Mouse (Mus musculus) C2C12 (cell line): ENCODE data around the gene Tnfaip2.

ENCODE experiments used
- CTCF ChIP-seq: IDR thresholded peaks from one replicate; pipeline ENCODE4 v1.5.1; 2011; ENCODE audit not compliant: control insufficient read depth, insufficient read depth, insufficient read length
- MYOD1 ChIP-seq: IDR thresholded peaks from one replicate; pipeline ENCODE4 v1.6.1; 2011; ENCODE audit warnings: low read depth; ENCODE audit not compliant: control insufficient read depth, insufficient read length

GRCm38 (mm10) chr12:111411631-111412355 is 30.5 kb upstream of the Tnfaip2 start:
- TF ChIP-seq CTCF (no peak), MYOD1 (no peak)
